Mouse (Mus musculus) frontal cortex, postnatal 36 days (tissue): Measurements from ENCODE around the gene Dscaml1.

Experiments used
- DNase-seq, 2 experiments: peaks; one replicate each; pipeline ENCODE4 v3.0.0; 2022; ENCODE audit warnings: low spot score in 2 of 2

Gene Dscaml1

DNA sequence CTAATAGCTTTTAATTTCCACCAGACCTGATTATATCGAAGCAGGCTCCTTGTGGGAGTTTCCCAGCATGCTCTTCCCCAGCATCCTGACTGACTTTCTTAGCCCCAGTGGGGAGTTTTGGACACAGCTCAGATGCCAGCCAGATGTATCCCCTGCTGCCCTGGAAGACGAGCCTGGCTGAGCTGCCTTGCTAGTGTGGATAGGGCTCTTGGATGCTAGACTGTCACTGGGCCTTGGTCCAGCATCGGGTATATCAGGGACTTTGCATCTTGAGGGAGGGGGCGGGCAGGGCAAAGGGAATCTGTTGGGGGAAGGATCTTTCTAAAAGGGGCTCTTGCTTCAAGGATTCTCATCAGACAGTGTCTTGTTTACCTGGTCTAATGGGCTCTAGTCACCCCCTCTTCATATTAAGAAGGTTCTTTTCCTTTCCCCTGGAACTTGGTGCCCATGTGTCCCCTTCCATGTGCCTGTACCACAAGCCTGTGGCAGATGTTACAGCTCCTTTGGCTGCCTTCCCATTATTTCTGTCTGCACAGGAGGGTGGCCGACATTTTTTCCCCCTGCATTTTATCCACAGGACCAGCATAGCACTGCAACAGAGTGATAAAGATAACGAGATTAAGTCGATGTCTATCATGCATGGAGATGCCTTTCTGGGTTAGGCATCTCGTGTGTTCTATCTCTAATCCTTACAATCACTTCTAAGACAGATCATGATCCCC is 28.6 kb downstream of the Dscaml1 start:
- no peak for DNase-seq

DNA sequence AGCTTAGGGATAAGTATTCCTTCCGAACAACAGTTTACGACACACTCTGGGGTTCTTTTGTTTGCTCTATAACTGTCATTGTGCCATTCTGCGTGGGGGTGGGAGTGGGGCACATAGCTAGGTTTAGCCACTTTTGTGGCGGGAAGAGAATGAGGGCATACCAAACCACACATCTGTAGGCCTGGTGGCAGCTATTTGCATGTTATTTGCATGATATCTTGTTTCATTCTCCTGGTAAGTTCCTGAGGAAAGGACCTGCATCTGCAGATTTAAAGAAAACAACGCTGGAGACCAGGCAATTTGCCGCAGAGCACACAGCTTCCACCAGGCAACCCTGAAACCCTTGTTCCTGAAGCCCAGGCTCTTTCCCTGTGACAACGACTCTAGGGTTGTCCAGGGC is 30.8 kb downstream of the Dscaml1 start:
- no peak for DNase-seq

DNA sequence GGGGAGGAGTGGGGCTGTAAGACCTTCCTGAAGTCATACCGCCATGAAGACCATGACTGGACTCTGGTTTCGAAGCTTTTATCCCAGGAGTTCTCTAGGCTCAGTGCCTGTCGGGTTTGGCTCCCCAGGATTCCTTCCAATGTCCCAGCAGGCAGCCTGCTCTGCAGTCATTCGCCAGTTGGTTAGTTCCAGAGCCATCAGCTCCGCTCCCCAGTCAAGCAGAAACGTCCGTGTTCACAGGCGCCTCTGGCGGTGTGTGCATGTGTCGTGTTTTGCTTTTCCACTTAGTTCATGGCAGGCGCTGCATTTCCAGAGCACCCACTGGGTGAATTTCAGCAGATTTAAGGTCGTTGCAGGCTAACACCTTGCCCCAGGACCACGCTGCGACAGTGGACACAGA is 31.9 kb downstream of the Dscaml1 start:
- DNase-seq, result no peak

DNA sequence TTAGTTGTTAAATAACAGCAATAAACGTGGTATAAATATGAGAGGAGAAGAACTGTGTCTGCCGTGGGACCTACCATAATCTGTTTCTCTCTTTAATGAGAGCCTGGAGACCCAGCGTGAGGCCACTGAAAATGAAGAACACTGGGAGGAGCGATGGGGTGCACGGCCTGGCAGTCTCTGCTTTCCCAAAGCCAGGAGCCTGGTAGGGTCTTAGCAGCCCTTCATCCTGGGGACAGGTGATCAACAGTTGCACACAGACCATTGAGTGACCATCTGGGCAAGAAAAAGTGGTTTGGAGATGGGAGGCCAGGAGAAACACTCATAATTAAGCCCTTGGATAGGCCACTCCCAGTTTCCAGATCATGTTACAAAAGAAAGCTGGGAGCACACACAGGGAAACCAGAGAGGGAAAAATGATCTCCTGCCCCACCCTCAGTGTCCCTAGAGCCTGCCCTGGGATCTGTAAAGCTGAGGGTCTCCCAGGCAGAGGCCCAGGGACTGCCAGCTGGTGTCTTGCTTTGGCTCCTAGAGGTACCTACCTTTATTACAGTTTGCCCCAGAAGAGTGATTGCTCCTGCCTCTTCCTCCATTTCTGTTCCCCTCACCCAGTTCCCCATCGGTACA is 39.1 kb downstream of the Dscaml1 start:
- no peak for DNase-seq

DNA sequence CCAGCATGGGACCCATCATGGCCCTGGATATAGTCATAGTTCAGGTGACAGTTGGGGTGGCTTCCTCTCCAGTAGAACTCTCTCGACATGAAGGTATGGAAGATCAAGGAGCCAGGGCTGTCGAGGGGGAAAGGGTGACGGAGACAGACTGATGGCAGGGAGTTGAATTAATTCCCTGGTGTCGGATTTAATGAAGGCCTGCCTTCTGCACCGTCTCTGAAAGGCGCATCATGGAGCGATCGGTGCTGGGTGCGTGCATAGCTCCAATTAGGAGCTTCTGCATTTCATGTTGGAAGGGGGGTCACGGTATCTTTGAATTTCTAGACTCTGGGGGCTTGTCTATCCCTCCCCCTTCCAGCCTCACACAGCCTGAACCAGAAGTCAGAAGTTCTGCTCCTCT is 41.8 kb downstream of the Dscaml1 start:
- DNase-seq, result no peak

DNA sequence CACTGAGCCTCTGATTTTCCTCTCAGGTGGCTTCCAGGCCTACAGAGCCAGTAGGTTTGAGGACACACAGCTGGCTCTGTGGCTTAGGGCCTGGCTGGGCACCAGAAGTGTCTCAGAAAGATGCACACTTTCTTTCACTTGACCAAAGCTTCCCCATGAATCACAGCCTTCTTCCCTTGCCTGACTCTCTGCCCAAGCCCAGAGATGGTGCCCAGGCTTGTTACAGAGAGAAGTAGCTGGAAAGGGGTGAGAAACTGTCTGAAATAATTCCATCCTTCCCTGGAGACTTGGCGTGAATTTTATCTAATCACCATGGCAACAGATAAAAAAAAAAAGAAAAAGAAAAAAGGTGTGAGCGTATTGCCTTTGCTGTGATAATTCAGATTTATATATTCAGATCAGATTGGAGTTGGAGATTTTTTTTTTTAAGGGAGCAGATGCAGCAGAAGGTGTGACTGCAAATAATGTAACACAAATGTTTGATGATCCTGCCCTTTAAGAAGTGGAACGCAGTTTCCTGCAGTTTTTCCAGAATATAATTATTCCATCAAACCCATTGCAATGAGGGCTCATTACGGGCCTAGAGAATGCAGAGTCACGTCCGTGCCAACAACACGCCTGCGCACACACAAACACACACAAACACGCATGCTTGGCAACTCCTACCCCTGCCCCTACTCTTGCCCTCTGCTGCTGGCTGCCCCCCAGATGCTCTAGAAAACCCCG is 44.5 kb downstream of the Dscaml1 start:
- peak; percentile 48 to 67 for DNase-seq

DNA sequence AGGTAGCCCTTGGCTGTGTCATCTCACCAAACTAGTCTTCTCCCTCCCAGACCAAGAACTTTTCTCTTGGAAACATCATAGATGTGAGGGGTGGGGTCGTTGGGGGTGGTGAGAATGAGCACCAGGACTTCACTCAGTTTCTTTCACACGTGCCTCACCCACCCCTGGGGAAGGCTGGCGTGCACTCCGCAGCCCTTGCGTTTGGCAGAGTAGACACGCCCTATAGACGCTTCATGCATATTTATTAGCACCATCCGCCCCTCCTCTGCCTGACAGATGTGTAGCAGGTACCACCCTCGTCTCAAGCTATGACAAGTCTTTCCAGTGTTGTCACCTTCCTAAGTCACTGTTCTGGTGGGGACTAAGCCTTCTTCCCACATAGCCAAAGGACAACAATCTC is 45.3 kb downstream of the Dscaml1 start:
- peak in 1 of 2 experiments; percentile 21 for DNase-seq

DNA sequence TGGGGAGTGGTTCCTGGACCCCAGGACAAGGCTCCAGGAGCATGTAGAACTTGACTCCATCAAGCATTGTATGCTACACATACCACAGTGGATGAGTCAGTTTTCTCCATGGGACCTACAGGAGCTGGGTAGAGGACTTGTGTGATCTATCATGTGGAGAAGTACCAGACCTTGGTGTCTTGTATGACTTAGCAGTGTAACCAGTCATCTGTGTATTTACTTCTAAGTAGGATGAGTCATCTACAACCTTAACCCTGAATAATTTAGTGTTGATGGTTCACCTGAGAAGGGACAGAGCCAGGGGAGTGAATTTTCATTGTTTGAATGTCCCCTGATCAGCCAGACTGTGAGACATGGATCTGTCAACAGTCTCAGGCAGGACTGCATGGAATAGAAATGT is 48.4 kb downstream of the Dscaml1 start:
- no peak for DNase-seq

DNA sequence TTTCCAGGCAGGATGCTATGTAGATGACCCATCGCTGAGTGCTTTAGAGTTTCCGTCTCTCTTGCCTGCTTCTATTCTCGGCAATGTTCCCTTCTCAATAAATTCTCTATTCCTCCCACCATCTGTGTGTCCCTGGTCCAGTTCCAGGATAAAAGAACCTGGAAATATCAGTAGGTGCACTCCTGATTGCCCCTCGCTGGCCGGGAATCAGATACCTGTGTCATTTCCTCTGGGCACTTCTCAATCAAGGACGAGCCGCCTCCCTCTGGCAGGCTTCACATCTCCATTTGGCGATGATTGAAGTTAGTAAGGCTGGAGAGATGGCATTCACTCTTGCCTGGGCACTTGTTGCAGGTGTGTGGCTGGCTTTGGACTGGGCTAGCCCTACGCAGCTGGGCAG is 54.5 kb downstream of the Dscaml1 start:
- no peak for DNase-seq

DNA sequence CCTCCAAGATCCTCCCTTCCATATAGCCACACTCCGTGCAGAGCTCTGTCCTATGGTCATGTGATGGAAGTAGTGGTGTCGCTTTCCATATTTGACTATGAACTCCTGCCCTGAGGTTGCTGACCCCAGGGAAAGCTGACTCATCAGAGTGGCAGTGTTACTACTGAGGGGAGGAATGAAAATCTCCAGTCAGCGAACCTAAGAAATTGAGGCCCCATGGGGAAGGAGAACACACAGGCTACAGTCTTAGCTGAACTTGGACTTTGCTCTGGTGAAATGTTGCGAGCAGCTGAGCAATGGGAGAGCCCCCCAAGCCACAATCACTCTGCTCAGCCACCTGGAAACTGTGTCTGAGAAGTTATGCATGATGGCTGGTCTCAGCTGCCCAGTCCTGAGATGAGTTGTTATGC is 60.2 kb downstream of the Dscaml1 start:
- DNase-seq, result no peak

DNA sequence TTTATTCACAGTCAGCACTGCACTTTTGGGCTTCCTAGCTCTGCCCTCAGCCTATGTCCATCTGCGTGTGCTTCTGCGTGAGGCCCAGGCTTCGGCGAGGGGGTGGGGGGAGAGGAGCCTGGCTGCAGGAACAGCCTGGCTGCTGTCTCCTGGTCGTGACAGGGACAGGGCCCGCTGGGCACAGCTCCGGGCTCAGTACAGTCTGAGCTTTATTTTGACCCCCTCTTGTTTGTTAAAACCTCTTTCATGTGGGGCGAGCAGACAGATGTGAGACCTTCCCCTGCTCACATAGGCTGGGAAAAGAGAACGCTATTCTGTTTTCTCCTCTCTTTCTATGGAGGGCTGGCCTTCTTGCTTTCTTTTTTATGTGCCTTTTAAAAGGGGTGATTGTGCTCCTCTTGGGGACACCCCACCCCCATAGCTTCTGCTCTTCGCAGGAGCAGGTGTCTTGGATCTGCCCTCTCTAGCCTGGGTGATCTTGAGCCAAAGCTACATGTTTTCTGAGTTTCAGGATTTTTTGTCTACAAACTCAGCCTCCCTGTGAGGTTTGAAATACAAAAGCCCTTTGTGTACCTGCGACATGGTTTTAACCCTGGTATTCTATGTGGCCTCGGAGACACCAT is 60.9 kb downstream of the Dscaml1 start:
- DNase-seq, result no peak

DNA sequence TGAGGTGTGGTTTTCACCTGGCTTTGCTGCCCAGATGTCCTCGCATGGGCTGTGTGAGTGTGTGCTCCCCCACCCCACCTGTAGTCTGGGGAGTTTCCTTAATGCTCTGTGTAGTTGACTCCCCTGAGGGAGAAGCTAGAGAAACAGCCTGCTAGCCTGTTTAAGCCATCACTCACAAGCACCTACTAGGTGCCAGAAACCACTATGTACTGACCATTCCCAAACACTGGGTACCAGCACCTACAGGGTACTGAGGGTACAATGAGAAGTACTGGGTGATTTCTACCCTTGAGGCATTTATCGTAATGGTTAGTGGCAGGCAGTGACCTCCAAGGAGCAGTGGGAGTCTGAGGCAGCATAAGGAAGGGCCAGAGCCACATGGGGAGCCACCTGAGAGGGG is 64.5 kb downstream of the Dscaml1 start:
- DNase-seq, result no peak

DNA sequence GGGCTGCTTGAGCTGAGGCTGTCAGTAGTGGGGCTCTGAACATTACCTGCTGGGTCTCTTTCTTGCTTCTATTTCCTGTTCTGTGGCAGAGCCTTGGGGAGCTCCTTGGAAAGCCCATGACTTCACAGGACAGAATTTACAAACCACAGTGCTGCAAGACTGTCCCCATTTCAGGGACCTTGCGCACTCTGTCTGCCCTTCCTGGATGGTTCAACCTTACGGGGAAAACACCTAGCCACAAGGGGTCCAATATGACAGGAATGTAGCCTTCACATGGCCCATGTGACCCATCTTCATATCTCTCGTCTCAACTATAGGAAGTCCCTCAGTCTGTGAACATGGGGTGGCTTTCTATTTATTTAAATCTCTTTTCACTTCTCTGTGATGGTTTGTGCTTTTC is 68.5 kb downstream of the Dscaml1 start:
- DNase-seq, result no peak

DNA sequence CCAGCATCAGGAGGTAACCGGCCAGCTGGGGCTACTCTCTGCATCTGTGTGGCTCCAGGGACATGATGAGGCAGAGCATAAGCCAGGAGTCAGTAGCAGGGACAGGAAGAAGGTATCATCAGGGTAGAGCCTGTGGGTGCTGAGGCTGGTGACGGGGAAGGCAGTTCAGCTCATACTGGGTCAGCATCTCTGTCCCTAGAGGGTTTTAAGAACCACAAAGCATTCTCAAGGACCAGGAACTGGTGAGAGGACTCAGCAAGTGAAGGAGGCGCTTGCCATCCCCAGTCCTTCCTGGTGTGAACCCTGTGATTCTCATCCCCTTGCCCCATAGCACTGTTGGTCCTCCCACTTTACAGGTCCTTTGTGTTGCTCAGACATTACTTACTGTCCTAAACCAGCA is 69.9 kb downstream of the Dscaml1 start:
- DNase-seq, result no peak

DNA sequence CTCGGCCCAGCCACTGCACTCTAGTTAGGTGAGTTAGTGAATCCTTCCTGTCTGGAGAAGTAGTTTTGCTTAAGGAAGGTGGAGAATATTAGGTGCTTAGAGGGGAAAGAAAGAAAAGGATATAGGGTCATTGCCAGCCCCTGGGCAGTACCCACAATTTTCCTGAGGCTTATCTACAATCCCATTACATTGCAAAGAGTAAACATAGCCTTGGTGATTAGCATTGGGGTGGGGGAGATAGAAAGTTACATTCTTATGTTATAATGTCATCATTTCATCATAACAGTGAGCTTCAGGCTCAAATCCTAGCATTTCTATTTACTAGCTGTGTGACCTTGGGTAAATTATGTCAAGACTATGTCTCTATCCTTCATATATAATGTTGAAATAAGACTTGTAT is 70.5 kb downstream of the Dscaml1 start:
- no peak for DNase-seq

DNA sequence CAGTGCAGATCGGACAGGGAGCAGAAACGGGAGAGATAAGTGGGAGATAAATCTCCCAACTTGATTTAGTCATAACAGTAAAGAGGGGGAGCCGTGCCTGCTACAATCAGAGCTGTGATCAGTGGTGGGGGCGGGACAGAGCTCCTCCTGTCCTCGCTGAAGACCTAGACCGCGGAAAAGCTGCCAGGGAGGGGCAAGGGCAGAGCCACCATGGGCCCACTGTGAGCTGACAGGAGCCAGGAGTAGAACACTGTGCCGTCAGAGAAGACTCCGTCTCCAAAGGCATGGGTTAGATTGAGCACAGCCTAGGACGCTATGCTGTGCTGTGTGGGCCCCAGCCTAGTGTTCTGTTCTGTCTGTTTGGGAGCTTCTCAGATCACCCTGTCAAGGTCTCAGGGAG is 72.8 kb downstream of the Dscaml1 start:
- no peak for DNase-seq

DNA sequence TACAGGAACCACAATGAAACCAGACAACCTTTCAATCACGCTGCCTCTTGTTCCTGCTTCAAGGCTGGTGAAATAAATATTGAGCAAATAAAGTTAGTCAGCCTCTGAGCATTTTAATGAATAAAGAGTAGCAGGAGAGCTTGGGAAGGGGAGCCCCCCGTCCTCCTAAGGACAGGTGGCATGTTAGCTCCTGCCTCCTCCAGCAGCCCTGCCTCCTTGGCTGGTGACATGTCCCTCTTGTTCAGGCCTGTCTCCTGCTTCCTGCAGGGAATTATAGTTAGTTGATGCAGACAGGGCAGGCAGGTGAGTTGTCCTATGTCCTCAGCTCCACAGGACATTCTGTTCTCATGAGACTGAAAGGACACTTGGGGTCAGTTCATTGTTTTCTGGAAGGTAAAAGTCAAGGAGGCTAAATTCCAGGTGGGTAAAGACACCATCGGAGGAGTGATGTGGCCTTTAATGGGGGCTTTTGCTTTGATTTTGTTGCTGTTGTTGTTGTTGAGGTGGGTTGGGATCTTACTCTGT is 73.7 kb downstream of the Dscaml1 start:
- DNase-seq, result no peak

DNA sequence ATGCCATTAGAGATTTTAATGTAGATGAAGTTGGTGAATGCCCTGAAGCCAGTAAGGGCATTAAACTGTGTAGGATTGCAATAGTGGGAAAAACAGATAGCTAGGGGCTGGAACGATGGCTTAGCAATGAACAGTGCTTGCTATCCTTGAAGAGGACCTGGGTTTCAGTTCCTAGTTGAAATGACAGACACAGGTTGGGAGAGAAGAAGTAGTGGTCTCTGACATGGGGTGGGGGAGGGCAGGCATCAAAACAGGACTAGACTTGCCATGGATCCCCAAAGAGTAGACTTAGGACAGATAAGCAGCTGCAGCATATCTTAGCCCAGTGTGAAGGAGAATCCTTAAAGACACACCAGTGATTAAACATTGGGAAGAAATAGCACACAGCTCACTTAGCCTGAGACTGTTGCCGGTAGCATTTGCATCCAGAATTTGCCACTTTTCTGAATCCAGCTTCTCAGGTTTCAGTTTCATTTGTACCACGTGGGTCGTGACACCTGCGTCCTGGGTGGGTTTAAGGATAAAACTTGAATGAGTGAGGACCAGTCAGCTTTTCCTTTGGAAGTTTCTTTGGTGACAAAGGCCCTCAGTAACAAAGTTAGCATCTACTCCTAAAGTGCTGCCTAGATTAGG is 75.0 kb downstream of the Dscaml1 start:
- DNase-seq, result no peak

DNA sequence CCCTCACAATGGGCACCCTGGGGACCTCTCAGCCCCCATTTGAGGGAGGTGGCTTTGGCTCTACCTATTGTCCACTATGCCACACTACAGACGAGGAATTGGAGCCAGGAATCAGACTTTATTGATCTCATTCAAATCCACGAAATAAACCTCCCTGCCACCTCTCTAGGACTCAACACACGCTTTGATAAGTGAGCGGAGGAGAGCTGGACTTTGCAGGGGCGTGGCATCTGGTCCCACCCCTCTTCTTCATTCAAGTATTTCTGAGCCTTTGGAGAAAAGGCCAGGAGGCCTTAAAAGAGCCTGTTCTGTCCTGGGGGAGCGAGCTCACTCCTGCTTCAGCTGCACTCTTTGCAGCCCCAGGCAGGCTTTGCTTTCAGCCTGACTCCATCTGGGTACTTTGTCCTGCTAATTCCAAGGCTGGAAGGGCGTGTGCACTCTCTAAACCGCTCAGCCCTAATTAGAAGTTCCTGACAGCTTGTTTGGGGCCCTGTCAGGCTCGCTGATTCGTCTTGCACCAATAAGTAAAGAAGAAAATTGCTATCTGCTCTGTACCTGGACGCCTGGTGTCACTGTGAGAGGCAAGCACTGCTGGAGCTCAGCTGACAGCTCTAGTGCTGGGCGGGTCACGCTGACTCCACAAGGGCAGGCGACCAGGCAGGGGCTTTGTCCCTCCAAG is 75.7 kb downstream of the Dscaml1 start:
- no peak for DNase-seq

DNA sequence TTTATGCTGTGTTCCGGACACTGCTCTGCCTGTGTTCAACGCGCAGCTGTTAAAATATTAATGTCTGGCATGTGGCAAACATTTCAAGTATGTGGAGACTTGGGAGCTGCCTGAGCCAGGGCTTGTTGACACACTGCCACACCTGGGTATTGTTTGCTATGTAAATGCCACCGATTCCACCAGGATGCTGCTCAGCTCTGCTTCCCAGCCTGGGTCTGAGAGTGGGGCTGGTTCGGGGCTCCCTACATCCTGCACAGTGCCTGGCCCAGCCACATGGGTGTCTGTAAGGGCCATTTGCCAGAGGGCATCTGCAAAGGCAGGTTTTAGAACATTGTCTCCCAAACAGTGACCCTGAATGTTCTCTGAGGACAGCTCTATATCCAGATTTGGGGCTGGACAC is 78.5 kb downstream of the Dscaml1 start:
- DNase-seq, result no peak

DNA sequence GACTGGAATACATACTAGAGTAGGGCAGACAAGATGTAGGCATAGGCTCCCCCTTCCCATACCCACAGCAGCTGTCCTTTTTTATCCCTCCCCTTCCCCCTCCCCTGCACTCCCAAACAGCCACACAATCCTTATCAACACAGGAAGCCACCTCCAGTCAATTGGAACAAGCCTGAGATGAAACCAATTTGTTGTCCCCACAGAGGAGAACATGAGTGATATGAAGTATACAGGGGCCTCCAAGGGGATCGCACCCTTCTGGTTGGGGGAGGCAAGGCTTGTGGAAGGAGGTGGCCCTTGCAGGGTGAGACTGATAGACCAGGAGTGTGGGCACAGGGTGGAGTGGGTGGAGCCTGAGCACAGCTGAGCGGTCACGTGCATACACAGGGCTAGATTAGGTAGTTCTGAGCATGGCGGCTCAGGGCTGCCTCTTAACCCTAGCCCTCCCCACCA is 79.1 kb downstream of the Dscaml1 start:
- no peak for DNase-seq
